Mouse (Mus musculus) liver, embryonic 14.5 days (tissue): ENCODE results near the gene Klf5.

Experiments used
- CTCF ChIP-seq: IDR thresholded peaks from 2 replicates; pipeline ENCODE4 v1.5.1; 2016; ENCODE audit warnings: antibody characterized with exemption, low read depth, control low read depth
- EP300 ChIP-seq: IDR thresholded peaks from 2 replicates; pipeline ENCODE4 v1.6.1; 2016; ENCODE audit warnings: antibody characterized with exemption, low read depth

- TF ChIP-seq CTCF (no peak), EP300 (no peak)
Observed at GRCm38 (mm10) chr14:99304997-99305792, 6.7 kb downstream of the Klf5 start.
